Mouse (Mus musculus): ENCODE results near the gene Trp53bp2. TPM values are rescaled to one million over a fixed set of nuclear protein-coding genes. Genes with fewer than 3 reads are reported as not detected.

The Trp53bp2 gene
- polyA plus RNA-seq, 1 experiment from 2014 or later = 21.1 TPM

- no peaks in the 10 kb centered on the region for H3K27me3 ChIP-seq
These were observed 66.2 kb downstream of the Trp53bp2 start for GRCm38 (mm10) chr1:182475005-182475796.

GRCm38 (mm10) chr1:182478935-182479334 is 70.0 kb downstream of the Trp53bp2 start:
- peaks cover 97% of the 10 kb centered on the region for H3K36me3 ChIP-seq
- H3K4me2 ChIP-seq = no peak overlapping the region
- no peak overlapping the region for H3K27ac ChIP-seq (replicated peaks)
- H3K4me3 ChIP-seq = no peak overlapping the region
- no peaks in the 10 kb centered on the region for H3K4me1 ChIP-seq (replicated peaks)
- 86% methylated on average over 4 of the region's 4 CpGs for WGBS
- no peak overlapping the region for H3K9ac ChIP-seq
- no peaks in the 10 kb centered on the region for H3K27me3 ChIP-seq
- H3K9me3 ChIP-seq = no peaks in the 10 kb centered on the region
- no peak for ATAC-seq (ENCODE audit: low read depth)

More at GRCm38 (mm10) chr1:182475005-182475796, 66.2 kb downstream of the Trp53bp2 start:
- Histone ChIP-seq H3K4me2 (no peak overlapping the region), H3K9ac (no peak overlapping the region), H3K4me1 (replicated peaks) (no peaks in the 10 kb centered on the region), H3K27ac (replicated peaks) (no peak overlapping the region), H3K36me3 (peaks cover 97% of the 10 kb centered on the region), H3K9me3 (no peaks in the 10 kb centered on the region), H3K4me3 (no peak overlapping the region)
- ATAC-seq (ENCODE audit: low read depth) = no peak
- 83% methylated on average over 5 of the region's 5 CpGs for WGBS

DNA sequence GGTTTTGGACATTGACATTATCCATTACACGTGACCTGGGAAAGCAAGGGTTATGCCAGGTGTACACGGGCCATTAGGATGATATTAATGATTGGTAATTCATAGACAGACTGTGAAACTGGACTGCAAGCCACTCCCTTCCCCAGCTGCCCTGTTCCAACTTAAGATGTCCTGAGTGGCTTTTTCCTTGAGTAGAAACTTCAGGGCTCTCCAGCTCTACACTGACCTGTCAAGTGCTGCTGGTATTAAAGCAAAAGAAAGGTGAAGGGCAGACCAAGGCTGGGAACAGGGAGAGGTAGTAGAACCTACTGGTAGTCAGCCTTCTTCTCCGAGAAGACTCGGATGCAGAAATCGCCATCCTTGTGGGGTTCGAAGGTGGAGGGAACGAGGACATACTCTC is 72.2 kb downstream of the Trp53bp2 start:
- no peak for ATAC-seq (ENCODE audit: low read depth)
- 93% methylated on average over 7 of the region's 7 CpGs for WGBS
- no peak overlapping the region for H3K4me3 ChIP-seq

DNA sequence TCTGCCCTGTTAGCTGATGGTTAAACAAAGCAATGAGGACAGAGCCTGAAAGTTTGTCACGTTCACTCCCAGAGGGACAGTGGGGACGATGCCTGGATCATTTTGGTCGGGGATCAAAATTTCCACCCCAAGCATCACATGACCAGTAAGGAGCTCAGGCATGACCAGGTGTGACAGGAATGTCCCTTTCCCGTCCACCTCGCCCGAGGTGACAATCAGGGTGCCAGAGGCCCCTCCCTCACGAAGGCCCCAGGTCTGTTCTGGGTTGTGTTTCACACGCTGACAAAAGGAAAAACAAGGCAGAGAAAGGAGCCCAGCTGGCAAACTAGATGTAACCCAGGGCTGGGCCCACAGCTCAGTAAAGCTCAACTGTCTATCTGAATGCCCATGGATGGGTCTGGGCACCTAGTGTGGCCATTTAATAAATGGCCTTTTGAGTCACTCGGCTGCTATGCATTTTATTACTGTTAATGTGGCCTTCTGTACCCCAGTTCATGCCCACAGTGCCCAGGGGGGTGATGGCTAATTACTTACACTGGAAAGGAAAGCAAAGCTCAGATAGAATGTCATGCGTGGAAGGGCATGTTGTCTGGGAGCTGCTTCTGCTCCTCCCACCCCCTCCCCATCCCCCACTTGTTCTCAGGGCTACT is 72.8 kb downstream of the Trp53bp2 start:
- no peak overlapping the region for H3K4me2 ChIP-seq
- H3K27me3 ChIP-seq = no peaks in the 10 kb centered on the region
- no peak overlapping the region for H3K27ac ChIP-seq (replicated peaks)
- no peak overlapping the region for H3K4me3 ChIP-seq
- ATAC-seq (ENCODE audit: low read depth) = no peak
- WGBS = 87% methylated on average over 10 of the region's 10 CpGs
- H3K9me3 ChIP-seq = no peaks in the 10 kb centered on the region
- H3K9ac ChIP-seq = no peak overlapping the region
- peaks cover 96% of the 10 kb centered on the region for H3K36me3 ChIP-seq
- no peaks in the 10 kb centered on the region for H3K4me1 ChIP-seq (replicated peaks)

More for the DNA sequence above, 72.2 kb downstream of the Trp53bp2 start:
- H3K27ac ChIP-seq (replicated peaks) = no peak overlapping the region
- H3K27me3 ChIP-seq = no peaks in the 10 kb centered on the region
- H3K4me2 ChIP-seq = no peak overlapping the region
- no peaks in the 10 kb centered on the region for H3K4me1 ChIP-seq (replicated peaks)
- no peaks in the 10 kb centered on the region for H3K9me3 ChIP-seq
- H3K36me3 ChIP-seq = peaks cover 96% of the 10 kb centered on the region
- H3K9ac ChIP-seq = no peak overlapping the region

GRCm38 (mm10) chr1:182482991-182483909 is 74.3 kb downstream of the Trp53bp2 start:
- 91% methylated on average over 14 of the region's 14 CpGs for WGBS
- Histone ChIP-seq H3K4me2 (no peak overlapping the region), H3K36me3 (peaks cover 96% of the 10 kb centered on the region), H3K27ac (replicated peaks) (no peak overlapping the region), H3K4me1 (replicated peaks) (no peaks in the 10 kb centered on the region), H3K4me3 (no peak overlapping the region), H3K27me3 (no peaks in the 10 kb centered on the region), H3K9ac (no peak overlapping the region), H3K9me3 (no peaks in the 10 kb centered on the region)
- no peak for ATAC-seq (ENCODE audit: low read depth)

DNA sequence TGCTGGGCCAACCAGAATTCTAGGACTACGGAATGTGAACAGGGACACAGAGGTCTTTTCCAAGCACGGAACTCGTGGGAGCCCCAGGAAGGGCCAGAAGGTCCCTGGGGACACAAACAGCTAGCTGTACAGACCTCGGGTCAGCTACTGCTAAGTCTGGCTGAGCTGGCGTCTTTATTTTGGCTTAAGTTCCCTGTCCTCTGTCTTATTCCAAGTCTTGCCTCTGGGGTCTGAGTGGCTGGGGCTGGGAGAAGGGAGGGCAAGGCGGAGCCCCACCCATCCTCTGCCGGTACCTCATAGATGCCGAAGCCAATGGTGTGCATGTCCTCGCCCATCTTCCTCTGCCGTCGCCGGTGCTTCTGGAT is 74.9 kb downstream of the Trp53bp2 start:
- H3K4me1 ChIP-seq (replicated peaks) = no peaks in the 10 kb centered on the region
- no peak overlapping the region for H3K27ac ChIP-seq (replicated peaks)
- no peak overlapping the region for H3K4me3 ChIP-seq
- H3K27me3 ChIP-seq = no peaks in the 10 kb centered on the region
- WGBS = 90% methylated on average over 12 of the region's 12 CpGs
- peaks cover 96% of the 10 kb centered on the region for H3K36me3 ChIP-seq
- no peak overlapping the region for H3K4me2 ChIP-seq
- ATAC-seq (ENCODE audit: low read depth) = no peak
- H3K9me3 ChIP-seq = no peaks in the 10 kb centered on the region
- H3K9ac ChIP-seq = no peak overlapping the region

DNA sequence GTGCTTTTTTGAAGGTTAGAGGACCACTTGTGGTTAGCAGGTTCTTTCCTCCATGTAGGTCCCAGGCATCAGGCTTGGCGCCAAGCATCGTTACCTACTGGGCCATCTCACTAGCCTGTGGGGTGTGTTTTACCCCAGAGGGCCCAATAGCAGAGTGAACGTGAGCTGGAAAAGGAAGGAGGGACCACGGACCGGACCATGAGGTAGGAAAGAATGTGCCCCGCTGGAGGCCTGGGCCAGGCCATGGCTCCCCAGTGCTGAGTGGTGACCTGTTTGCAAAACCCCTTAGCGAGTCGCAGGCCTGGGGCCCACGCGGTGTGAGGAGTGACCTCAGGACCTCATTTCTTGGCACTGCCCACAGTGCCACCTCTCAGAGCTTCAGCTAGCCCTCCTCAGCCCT is 79.5 kb downstream of the Trp53bp2 start:
- H3K27me3 ChIP-seq = no peaks in the 10 kb centered on the region
- peaks cover 10% of the 10 kb centered on the region for H3K4me1 ChIP-seq (replicated peaks)
- peaks cover 66% of the 10 kb centered on the region for H3K36me3 ChIP-seq
- no peak overlapping the region for H3K27ac ChIP-seq (replicated peaks)
- H3K9ac ChIP-seq = no peak overlapping the region
- peak; percentile 10; the same call in 1 of the 2 replicates for ATAC-seq (ENCODE audit: low read depth)
- H3K4me3 ChIP-seq = no peak overlapping the region
- WGBS = 93% methylated on average over 10 of the region's 10 CpGs
- H3K4me2 ChIP-seq = no peak overlapping the region
- no peaks in the 10 kb centered on the region for H3K9me3 ChIP-seq

- Histone ChIP-seq H3K27me3 (no peaks in the 10 kb centered on the region), H3K36me3 (peaks cover 52% of the 10 kb centered on the region), H3K9me3 (no peaks in the 10 kb centered on the region), H3K4me3 (peak overlapping the region; percentile 20), H3K9ac (0 out of 2 replicates have a peak overlapping the region, but pooled peaks have one; percentile 18), H3K4me1 (replicated peaks) (peaks cover 21% of the 10 kb centered on the region), H3K27ac (replicated peaks) (peak overlapping the region; percentile 68; the same call in 1 of the 2 replicates), H3K4me2 (peak overlapping the region; percentile 50)
- ATAC-seq (ENCODE audit: low read depth) = peak; percentile 94
- 12% methylated on average over 21 of the region's 21 CpGs for WGBS
These were observed 81.0 kb downstream of the Trp53bp2 start for GRCm38 (mm10) chr1:182489803-182490452.

DNA sequence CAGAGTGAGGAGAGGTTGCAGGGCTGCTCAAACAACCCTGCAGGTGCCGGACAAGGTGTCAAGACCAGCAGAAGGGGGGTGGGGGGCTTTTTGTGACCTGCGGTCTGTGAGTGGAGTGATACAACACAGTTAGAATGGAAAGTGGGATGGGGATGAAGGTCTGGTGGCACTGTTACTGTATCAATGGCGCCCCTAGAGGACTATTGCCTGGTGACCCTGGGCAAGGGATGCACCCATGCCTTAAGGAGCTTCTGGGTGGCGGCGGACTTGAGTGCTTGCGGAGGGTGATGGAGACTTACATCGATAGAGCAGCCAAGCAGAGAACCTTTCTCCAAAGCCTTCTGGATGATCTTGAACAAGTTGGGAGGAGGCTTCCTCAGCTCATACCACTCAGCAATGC is 81.6 kb downstream of the Trp53bp2 start:
- Histone ChIP-seq H3K4me1 (replicated peaks) (peaks cover 23% of the 10 kb centered on the region), H3K4me3 (no peak overlapping the region), H3K9me3 (no peaks in the 10 kb centered on the region), H3K27me3 (no peaks in the 10 kb centered on the region), H3K36me3 (peaks cover 46% of the 10 kb centered on the region), H3K4me2 (no peak overlapping the region), H3K27ac (replicated peaks) (peak overlapping the region; percentile 68; the same call in 1 of the 2 replicates), H3K9ac (0 out of 2 replicates have a peak overlapping the region, but pooled peaks have one; percentile 18)
- WGBS = 87% methylated on average over 7 of the region's 7 CpGs
- no peak for ATAC-seq (ENCODE audit: low read depth)

DNA sequence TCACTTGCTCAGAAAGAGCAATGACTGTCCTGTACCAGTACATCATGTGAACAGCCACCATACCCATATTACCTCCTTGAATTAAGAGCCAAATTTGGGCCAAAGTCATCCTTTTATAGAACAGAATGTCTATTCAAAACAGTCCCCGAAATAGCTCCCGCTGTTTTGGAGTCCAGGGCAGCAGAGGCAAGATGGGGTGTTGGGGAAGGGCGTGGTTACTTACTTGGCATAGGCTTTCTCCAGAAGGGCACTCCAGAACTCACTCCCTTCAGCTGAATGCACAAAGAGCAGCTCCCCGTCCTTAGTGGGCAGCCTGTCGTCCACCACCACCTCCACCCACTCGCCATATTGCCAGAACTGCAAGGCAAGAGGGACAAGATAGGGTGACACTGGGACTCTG is 82.9 kb downstream of the Trp53bp2 start:
- WGBS = 92% methylated on average over 6 of the region's 6 CpGs
- Histone ChIP-seq H3K36me3 (peaks cover 36% of the 10 kb centered on the region), H3K9me3 (no peaks in the 10 kb centered on the region), H3K27me3 (no peaks in the 10 kb centered on the region), H3K27ac (replicated peaks) (no peak overlapping the region), H3K4me1 (replicated peaks) (peaks cover 27% of the 10 kb centered on the region), H3K4me3 (no peak overlapping the region), H3K4me2 (no peak overlapping the region), H3K9ac (no peak overlapping the region)
- ATAC-seq (ENCODE audit: low read depth) = no peak

DNA sequence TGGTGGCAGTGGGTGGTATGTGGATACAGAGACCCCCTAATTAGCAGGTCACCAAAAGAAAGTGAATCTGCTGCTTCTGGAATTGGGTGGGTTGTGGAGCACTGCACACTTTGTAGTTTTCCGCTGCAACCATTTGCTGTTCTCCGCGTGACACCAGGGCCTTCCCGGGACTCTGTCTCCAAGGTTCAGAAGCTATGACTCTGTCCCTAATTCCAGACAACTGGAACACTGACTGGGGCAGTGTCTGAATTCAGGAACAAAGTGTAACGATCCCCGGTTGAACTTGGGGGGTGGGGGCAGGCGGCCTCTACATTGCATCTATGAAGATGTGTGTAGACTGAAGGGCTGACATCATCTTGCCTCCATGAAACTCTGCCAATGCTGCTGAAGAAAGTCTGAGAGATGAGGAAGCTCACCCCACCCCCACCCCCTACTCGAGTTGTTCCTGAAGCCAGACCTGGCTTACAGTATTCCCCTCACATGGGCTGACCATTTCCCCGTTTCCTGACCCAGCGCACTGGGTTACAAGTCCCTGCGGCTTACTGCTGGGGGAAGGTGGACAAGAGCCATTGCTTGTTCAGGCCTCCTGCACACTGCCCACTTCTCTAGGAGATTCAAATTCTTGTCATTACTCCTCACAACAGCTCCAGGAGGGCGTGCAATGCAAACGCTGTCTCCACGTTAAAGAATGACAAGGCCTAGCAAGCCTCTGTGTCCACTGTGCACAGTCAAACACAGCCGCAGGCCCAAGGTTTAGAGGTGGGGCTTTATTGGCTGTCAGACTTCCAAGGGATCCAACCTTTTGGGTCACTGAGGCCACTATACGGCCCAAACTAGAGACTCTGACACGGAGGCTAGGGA is 85.5 kb downstream of the Trp53bp2 start:
- H3K4me2 ChIP-seq = no peak overlapping the region
- H3K4me3 ChIP-seq = no peak overlapping the region
- ATAC-seq (ENCODE audit: low read depth) = no peak
- H3K9ac ChIP-seq = no peak overlapping the region
- WGBS = 78% methylated on average over 17 of the region's 17 CpGs
- no peaks in the 10 kb centered on the region for H3K27me3 ChIP-seq
- H3K4me1 ChIP-seq (replicated peaks) = peaks cover 33% of the 10 kb centered on the region
- H3K36me3 ChIP-seq = 0 out of 2 replicates have a peak, but pooled peaks cover 10% of the 10 kb centered on the region
- no peaks in the 10 kb centered on the region for H3K9me3 ChIP-seq
- H3K27ac ChIP-seq (replicated peaks) = 0 out of 2 replicates have a peak overlapping the region, but pooled peaks have one; percentile 33
